12 mouse cellular contexts compared by ENCODE assay signal in the genomic region with DNA sequence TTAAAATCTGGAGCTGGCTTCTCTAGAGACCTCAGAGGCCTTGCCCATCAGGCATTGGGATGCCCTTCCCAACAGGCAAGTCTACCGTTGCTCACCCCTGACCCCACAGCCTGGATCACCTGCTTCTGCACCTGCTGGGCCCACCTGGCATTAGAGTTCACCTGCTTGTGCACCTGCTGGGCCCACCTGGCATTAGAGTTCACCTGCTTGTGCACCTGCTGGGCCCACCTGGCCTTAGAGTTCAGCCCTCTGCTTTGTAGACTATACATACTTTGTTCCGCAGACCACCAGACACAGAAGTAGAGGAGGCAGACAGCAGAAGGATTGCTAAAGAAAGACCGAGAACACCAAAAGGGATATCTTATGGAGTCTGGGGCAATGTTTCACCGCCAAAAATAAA. TPM values are rescaled to one million over a fixed set of nuclear protein-coding genes. Genes with fewer than 3 reads are reported as not detected.
"Had no signal": no experiment of that assay in that cellular context is flagged by ENCODE, and none has a peak within 500 bp of the region (broad histone marks: within the 10 kb centered on the region; RNA-seq: fewer than 3 reads in every experiment).

No protein-coding gene starts in this region.

- H3K9me3 ChIP-seq: limb, embryonic 12.5 days; liver, embryonic 13.5 days; lung, embryonic 15.5 days; midbrain, embryonic 12.5 days had no signal

- H3K4me1 ChIP-seq: liver, embryonic 13.5 days; lung, embryonic 15.5 days; midbrain, embryonic 12.5 days had no signal

- H3K27me3 ChIP-seq: limb, embryonic 12.5 days; liver, embryonic 13.5 days; lung, embryonic 15.5 days; midbrain, embryonic 12.5 days had no signal

- DNase-seq: kidney, postnatal 10 days; kidney, postnatal 4 days; liver; liver, embryonic 13.5 days; liver, postnatal 0 days; thymus, adult 18-20 months; thymus, postnatal 14 days had no signal

- H3K36me3 ChIP-seq: limb, embryonic 12.5 days; liver, embryonic 13.5 days; lung, embryonic 15.5 days; midbrain, embryonic 12.5 days had no signal

- H3K27ac ChIP-seq: layer of hippocampus, adult 2 months; limb, embryonic 12.5 days; liver, embryonic 13.5 days; lung, embryonic 15.5 days; midbrain, embryonic 12.5 days had no signal

- H3K4me3 ChIP-seq: layer of hippocampus, adult 2 months; limb, embryonic 12.5 days; liver, embryonic 13.5 days; lung, embryonic 15.5 days; midbrain, embryonic 12.5 days had no signal

RNA-seq across cellular contexts. Expression of a gene that starts 41.4 kb away (rescaled TPM):
- total RNA-seq: megakaryocyte-erythroid progenitor cell, adult 5-6 weeks had no signal
- polyA plus RNA-seq: liver, postnatal 0 days had no signal
